Mouse (Mus musculus) cerebellum, adult 2 months (tissue): Measurements from ENCODE around the gene Zbtb24. TPM values are rescaled to one million over a fixed set of nuclear protein-coding genes. Genes with fewer than 3 reads are reported as not detected.

Experiments
- DNase-seq, 2 experiments: peaks; one replicate each; pipeline ENCODE4 v3.0.0; 2021
- H3K27ac ChIP-seq: fragments of 200-500 bp; 2 replicates; pipeline ENCODE4 v1.5.1; 2012; ENCODE audit warnings: low read length, control low read depth, inconsistent platforms; ENCODE audit not compliant: insufficient read depth
- H3K27me3 ChIP-seq: fragments of 200-500 bp; 2 replicates; pipeline ENCODE4 v1.6.1; 2012; ENCODE audit warnings: inconsistent platforms, mild to moderate bottlenecking, low read length, moderate library complexity; ENCODE audit not compliant: control insufficient read depth, insufficient read depth
- H3K4me1 ChIP-seq: fragments of 200-500 bp; 2 replicates; pipeline ENCODE4 v1.6.1; 2011; ENCODE audit warnings: low read length; ENCODE audit not compliant: control insufficient read depth, insufficient read depth
- H3K4me3 ChIP-seq: fragments of 200-500 bp; replicated peaks from 2 replicates; pipeline ENCODE3; 2011; ENCODE audit warnings: mild to moderate bottlenecking, low read depth, low read length, control low read depth; ENCODE audit not compliant: insufficient read depth
- CTCF ChIP-seq: fragments of 200-500 bp; IDR thresholded peaks from 2 replicates; pipeline ENCODE4 v1.5.1; 2011; ENCODE audit warnings: low read depth, mild to moderate bottlenecking, control low read depth, low read length, moderate library complexity, borderline replicate concordance; ENCODE audit not compliant: insufficient read depth
- POLR2A ChIP-seq: fragments of 200-500 bp; IDR thresholded peaks from 2 replicates; pipeline ENCODE4 v1.6.1; 2011; ENCODE audit warnings: low read length, control low read depth, borderline replicate concordance; ENCODE audit not compliant: insufficient read depth
- WGBS: fragments of 180-500 bp; shearing (Covaris S2); methylation state at CpG from one replicate; pipeline ENCODE4 v1.1.7; 2018; 5-methylcytosine and 5-hydroxymethylcytosine counted together
- polyA plus RNA-seq: library from polyadenylated mRNA; depleted of rRNA; stranded (reverse); fragments of >200 nt; gene quantifications from 2 replicates; pipeline ENCODE4 v1.2.3, GENCODE M21; 2012

The Zbtb24 gene
- polyA plus RNA-seq, 1 experiment, result 19.2 TPM

GRCm38 (mm10) chr10:41470693-41471092, 20.5 kb downstream of the Zbtb24 start:
- no peak for TF ChIP-seq POLR2A
- TF ChIP-seq CTCF, result no peak
- Histone ChIP-seq H3K27me3 (no peaks in the 10 kb centered on the region), H3K27ac (no peak overlapping the region), H3K4me1 (no peaks in the 10 kb centered on the region), H3K4me3 (no peak overlapping the region)
- WGBS, result 64% methylated on average over 3 of the region's 3 CpGs
- DNase-seq, result no peak

- no peak for TF ChIP-seq CTCF
- TF ChIP-seq POLR2A, result no peak
- no peak overlapping the region for H3K4me3 ChIP-seq
- DNase-seq, result no peak
- no peak overlapping the region for H3K27ac ChIP-seq
- H3K4me1 ChIP-seq, result no peaks in the 10 kb centered on the region
- H3K27me3 ChIP-seq, result no peaks in the 10 kb centered on the region
These were observed 22.4 kb downstream of the Zbtb24 start for GRCm38 (mm10) chr10:41472534-41472933.

GRCm38 (mm10) chr10:41472962-41473481, 22.8 kb downstream of the Zbtb24 start:
- Histone ChIP-seq H3K4me1 (no peaks in the 10 kb centered on the region), H3K27me3 (no peaks in the 10 kb centered on the region), H3K27ac (no peak overlapping the region), H3K4me3 (no peak overlapping the region)
- WGBS, result 80% methylated on average over 5 of the region's 5 CpGs
- TF ChIP-seq POLR2A, result no peak
- no peak for TF ChIP-seq CTCF
- DNase-seq, result no peak

DNA sequence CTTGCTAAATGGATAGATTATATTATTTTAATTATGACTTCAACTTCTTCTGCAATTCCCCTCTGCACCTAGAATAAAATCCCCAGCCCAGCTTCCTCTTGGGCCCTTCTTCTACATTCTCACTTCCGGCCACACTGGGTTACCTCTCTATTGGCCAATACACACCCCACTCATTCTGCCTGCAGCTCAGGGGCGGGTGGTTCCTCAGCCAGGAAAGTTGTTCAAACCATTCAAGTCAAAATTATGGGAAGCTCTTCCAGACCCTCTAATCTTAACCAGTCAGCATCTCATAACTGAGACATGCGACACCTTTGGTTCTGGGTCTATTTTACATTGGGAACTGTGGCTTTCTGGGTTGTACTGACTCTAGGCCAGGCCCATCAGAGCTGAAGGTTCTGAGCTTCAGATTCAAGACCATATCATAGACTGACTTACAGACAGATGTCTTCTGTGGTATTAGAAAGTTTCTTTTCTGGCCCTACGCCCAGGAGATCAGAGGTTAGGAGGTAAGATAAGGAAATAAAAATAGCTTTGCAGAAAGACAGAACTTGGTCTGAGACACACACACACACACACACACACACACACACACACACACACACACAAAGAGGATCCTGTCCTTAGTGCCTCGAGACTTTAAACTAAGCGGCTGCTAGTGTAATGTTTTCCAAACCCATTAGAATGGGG, 23.7 kb downstream of the Zbtb24 start:
- Histone ChIP-seq H3K4me3 (no peak overlapping the region), H3K27ac (no peak overlapping the region), H3K4me1 (no peaks in the 10 kb centered on the region), H3K27me3 (no peaks in the 10 kb centered on the region)
- 93% methylated on average over 6 of the region's 6 CpGs for WGBS
- TF ChIP-seq CTCF (no peak), POLR2A (no peak)
- no peak for DNase-seq

- WGBS, result 88% methylated on average over 1 of the region's 1 CpGs
- DNase-seq, result no peak
- Histone ChIP-seq H3K27me3 (no peaks in the 10 kb centered on the region), H3K27ac (no peak overlapping the region), H3K4me3 (no peak overlapping the region), H3K4me1 (no peaks in the 10 kb centered on the region)
- TF ChIP-seq POLR2A (no peak), CTCF (no peak)
These were observed 24.8 kb downstream of the Zbtb24 start for GRCm38 (mm10) chr10:41474981-41475391.

- H3K4me1 ChIP-seq, result no peaks in the 10 kb centered on the region
- TF ChIP-seq POLR2A, result no peak
- no peak for TF ChIP-seq CTCF
- 8% methylated on average over 35 of the region's 35 CpGs for WGBS
- peak within 1 kb of the TSS; percentile 52 for H3K4me3 ChIP-seq
- no peak within 1 kb of the TSS for H3K27ac ChIP-seq
- no peaks in the 10 kb centered on the region for H3K27me3 ChIP-seq
- peak in 1 of 2 experiments; percentile 29 for DNase-seq
These were observed 26.2 kb downstream of the Zbtb24 start, which contains the start of gene Mical1 for GRCm38 (mm10) chr10:41476171-41477017. Mical1 (plus strand) TSS chr10:41476314.

DNA sequence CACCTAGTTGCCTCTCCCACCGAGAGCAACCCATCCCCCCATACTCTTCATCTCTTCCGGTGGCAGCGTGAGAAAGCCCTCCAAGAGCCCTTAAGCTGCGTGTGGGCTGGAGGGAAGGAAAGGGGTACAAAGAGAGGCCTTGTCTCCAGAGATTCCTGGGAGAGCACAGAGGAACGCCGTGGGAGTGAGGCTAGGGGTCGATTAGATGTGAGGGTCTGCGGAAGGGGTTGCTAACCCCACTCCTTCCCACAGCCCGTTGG, 26.8 kb downstream of the Zbtb24 start:
- 28% methylated on average over 9 of the region's 9 CpGs for WGBS
- peak overlapping the region; percentile 7 for H3K4me3 ChIP-seq
- no peaks in the 10 kb centered on the region for H3K27me3 ChIP-seq
- H3K4me1 ChIP-seq, result no peaks in the 10 kb centered on the region
- no peak for DNase-seq
- no peak overlapping the region for H3K27ac ChIP-seq
- TF ChIP-seq CTCF (no peak), POLR2A (no peak)
